Mouse (Mus musculus): Measurements from ENCODE around the gene Tmtc1. TPM values are rescaled to one million over a fixed set of nuclear protein-coding genes. Genes with fewer than 3 reads are reported as not detected.

The Tmtc1 gene
- polyA plus RNA-seq, 1 experiment = 5.7 TPM

- Histone ChIP-seq H3K4me1 (ENCODE audit: control insufficient read depth, insufficient read depth, low read length) (peaks cover 4% of the 10 kb centered on the region; the same call in 1 of the 2 replicates), H3K4me3 (ENCODE audit: insufficient read depth, low read length) (no peak overlapping the region), H3K27ac (ENCODE audit: insufficient read depth, low read length) (no peak overlapping the region)
- TF ChIP-seq POLR2A (IDR thresholded peaks at IDR 0.05; ENCODE audit: low read depth, low read length) (no peak), CTCF (IDR thresholded peaks at IDR 0.05; ENCODE audit: borderline replicate concordance, insufficient read depth, low read length) (no peak)
These were observed 229.4 kb downstream of the Tmtc1 start for GRCm38 (mm10) chr6:148214765-148215164.

GRCm38 (mm10) chr6:148211897-148212680, 232.1 kb downstream of the Tmtc1 start, which contains the start of gene Ergic2:
Ergic2 (minus strand) TSS chr6:148212374.
- TF ChIP-seq CTCF (IDR thresholded peaks at IDR 0.05; ENCODE audit: borderline replicate concordance, insufficient read depth, low read length) (no peak), POLR2A (IDR thresholded peaks at IDR 0.05; ENCODE audit: low read depth, low read length) (peak; percentile 74)
- peaks cover 4% of the 10 kb centered on the region; the same call in 1 of the 2 replicates for H3K4me1 ChIP-seq (ENCODE audit: control insufficient read depth, insufficient read depth, low read length)
- H3K27ac ChIP-seq (ENCODE audit: insufficient read depth, low read length) = peak within 1 kb of the TSS; percentile 49
- peak within 1 kb of the TSS; percentile 92 for H3K4me3 ChIP-seq (ENCODE audit: insufficient read depth, low read length)

GRCm38 (mm10) chr6:148211391-148211876, 232.8 kb downstream of the Tmtc1 start:
- no peak for TF ChIP-seq POLR2A (IDR thresholded peaks at IDR 0.05; ENCODE audit: low read depth, low read length)
- no peak for TF ChIP-seq CTCF (IDR thresholded peaks at IDR 0.05; ENCODE audit: borderline replicate concordance, insufficient read depth, low read length)
- peaks cover 4% of the 10 kb centered on the region; the same call in 1 of the 2 replicates for H3K4me1 ChIP-seq (ENCODE audit: control insufficient read depth, insufficient read depth, low read length)

GRCm38 (mm10) chr6:148207522-148207921, 236.7 kb downstream of the Tmtc1 start:
- Histone ChIP-seq H3K27ac (ENCODE audit: insufficient read depth, low read length) (no peak overlapping the region), H3K4me3 (ENCODE audit: insufficient read depth, low read length) (no peak overlapping the region), H3K4me1 (ENCODE audit: control insufficient read depth, insufficient read depth, low read length) (peaks cover 3% of the 10 kb centered on the region; the same call in 1 of the 2 replicates)
- no peak for TF ChIP-seq CTCF (IDR thresholded peaks at IDR 0.05; ENCODE audit: borderline replicate concordance, insufficient read depth, low read length)
- TF ChIP-seq POLR2A (IDR thresholded peaks at IDR 0.05; ENCODE audit: low read depth, low read length) = no peak

More at GRCm38 (mm10) chr6:148211391-148211876, 232.8 kb downstream of the Tmtc1 start:
- Histone ChIP-seq H3K27ac (ENCODE audit: insufficient read depth, low read length) (no peak overlapping the region), H3K4me3 (ENCODE audit: insufficient read depth, low read length) (peak overlapping the region; percentile 92)

GRCm38 (mm10) chr6:148205134-148205533, 239.1 kb downstream of the Tmtc1 start:
- H3K4me3 ChIP-seq (ENCODE audit: insufficient read depth, low read length) = no peak overlapping the region
- TF ChIP-seq CTCF (IDR thresholded peaks at IDR 0.05; ENCODE audit: borderline replicate concordance, insufficient read depth, low read length) (no peak), POLR2A (IDR thresholded peaks at IDR 0.05; ENCODE audit: low read depth, low read length) (no peak)
- H3K27ac ChIP-seq (ENCODE audit: insufficient read depth, low read length) = no peak overlapping the region
- no peaks in the 10 kb centered on the region for H3K4me1 ChIP-seq (ENCODE audit: control insufficient read depth, insufficient read depth, low read length)

- H3K4me3 ChIP-seq (ENCODE audit: insufficient read depth, low read length) = no peak overlapping the region
- TF ChIP-seq POLR2A (IDR thresholded peaks at IDR 0.05; ENCODE audit: low read depth, low read length) (no peak), CTCF (IDR thresholded peaks at IDR 0.05; ENCODE audit: borderline replicate concordance, insufficient read depth, low read length) (no peak)
- H3K27ac ChIP-seq (ENCODE audit: insufficient read depth, low read length) = no peak overlapping the region
- no peaks in the 10 kb centered on the region for H3K4me1 ChIP-seq (ENCODE audit: control insufficient read depth, insufficient read depth, low read length)
These were observed 244.5 kb downstream of the Tmtc1 start for GRCm38 (mm10) chr6:148199729-148200128.

GRCm38 (mm10) chr6:148199177-148199576, 245.0 kb downstream of the Tmtc1 start:
- Histone ChIP-seq H3K4me3 (ENCODE audit: insufficient read depth, low read length) (no peak overlapping the region), H3K4me1 (ENCODE audit: control insufficient read depth, insufficient read depth, low read length) (no peaks in the 10 kb centered on the region), H3K27ac (ENCODE audit: insufficient read depth, low read length) (no peak overlapping the region)
- TF ChIP-seq CTCF (IDR thresholded peaks at IDR 0.05; ENCODE audit: borderline replicate concordance, insufficient read depth, low read length) = no peak
- no peak for TF ChIP-seq POLR2A (IDR thresholded peaks at IDR 0.05; ENCODE audit: low read depth, low read length)

GRCm38 (mm10) chr6:148193972-148194701, 250.1 kb downstream of the Tmtc1 start:
- Histone ChIP-seq H3K27ac (ENCODE audit: insufficient read depth, low read length) (no peak overlapping the region), H3K4me1 (ENCODE audit: control insufficient read depth, insufficient read depth, low read length) (no peaks in the 10 kb centered on the region), H3K4me3 (ENCODE audit: insufficient read depth, low read length) (no peak overlapping the region)
- TF ChIP-seq POLR2A (IDR thresholded peaks at IDR 0.05; ENCODE audit: low read depth, low read length) (no peak), CTCF (IDR thresholded peaks at IDR 0.05; ENCODE audit: borderline replicate concordance, insufficient read depth, low read length) (no peak)

- H3K27ac ChIP-seq (ENCODE audit: insufficient read depth, low read length) = no peak overlapping the region
- H3K4me3 ChIP-seq (ENCODE audit: insufficient read depth, low read length) = no peak overlapping the region
- no peak for TF ChIP-seq CTCF (IDR thresholded peaks at IDR 0.05; ENCODE audit: borderline replicate concordance, insufficient read depth, low read length)
- no peak for TF ChIP-seq POLR2A (IDR thresholded peaks at IDR 0.05; ENCODE audit: low read depth, low read length)
- H3K4me1 ChIP-seq (ENCODE audit: control insufficient read depth, insufficient read depth, low read length) = no peaks in the 10 kb centered on the region
These were observed 258.5 kb downstream of the Tmtc1 start for GRCm38 (mm10) chr6:148185694-148186093.

Other genes starting within 250 kb of the Tmtc1 start
- 124 and 152 TPM in 2 replicates for gene Ergic2, start 232.0 kb downstream of the Tmtc1 start, polyA plus RNA-seq (2011; ENCODE audit: insufficient read length, low read depth, missing spikeins)

Data from embryonic fibroblast, embryonic 13.5 days (primary cell).